Mouse (Mus musculus) lung, adult 2 months (tissue): Measurements from ENCODE around the gene Il1rl2.

Source experiments
- CTCF ChIP-seq: fragments of 200-500 bp; IDR thresholded peaks from 2 replicates; pipeline ENCODE4 v1.5.1; 2011; ENCODE audit warnings: mild to moderate bottlenecking, low read length, control low read depth; ENCODE audit not compliant: insufficient read depth
- POLR2A ChIP-seq: fragments of 200-500 bp; IDR thresholded peaks from 2 replicates; pipeline ENCODE4 v1.6.1; 2011; ENCODE audit warnings: low read depth, mild to moderate bottlenecking, control low read depth, low read length, borderline replicate concordance; ENCODE audit errors: extremely low read depth

DNA sequence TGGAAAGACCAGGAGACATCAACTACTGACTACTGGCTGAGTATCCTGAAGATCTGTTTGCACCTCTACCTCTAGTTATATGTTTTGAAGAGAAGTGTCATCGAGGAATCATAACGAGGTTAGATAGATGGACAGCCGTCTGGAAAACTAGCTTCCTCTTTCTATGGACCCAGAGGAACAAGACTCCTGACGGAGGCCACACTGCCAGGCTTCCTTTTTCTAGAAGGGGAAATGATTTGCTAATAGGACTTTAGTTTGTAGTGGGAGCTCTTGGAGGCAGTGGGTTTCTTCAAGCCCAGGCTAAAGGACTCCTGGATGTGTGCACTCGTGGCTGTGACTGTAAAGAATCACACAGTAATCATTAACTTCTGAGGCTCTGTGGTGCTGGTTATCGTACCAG lies 2.6 kb upstream of the Il1rl2 start:
- no peak for TF ChIP-seq CTCF
- no peak for TF ChIP-seq POLR2A
